Comparison of ENCODE assay signal across 14 mouse cellular contexts in genomic region chr8:3375748-3376147, GRCm38 (mm10). TPM values are rescaled to one million over a fixed set of nuclear protein-coding genes. Genes with fewer than 3 reads are reported as not detected.
DNase-seq lines count a peak whose midpoint lies in the region; ATAC-seq and TF ChIP-seq lines count a peak whose summit lies in the region.
"Had no signal": no experiment of that assay in that cellular context is flagged by ENCODE, and none has a peak within 500 bp of the region (broad histone marks: within the 10 kb centered on the region; RNA-seq: fewer than 3 reads in every experiment).

No protein-coding gene starts in this region.

- H3K36me3 ChIP-seq in MEL (ENCODE audit: control insufficient read depth in 1 of 2, insufficient read depth in 2 of 2, low read length in 2 of 2), result no peaks in the 10 kb centered on the region
- H3K36me3 ChIP-seq in liver, postnatal 0 days (replicated peaks; ENCODE audit: insufficient read depth, low read length), result no peaks in the 10 kb centered on the region
- H3K36me3 ChIP-seq in heart, embryonic 12.5 days, result no peaks in the 10 kb centered on the region
- H3K36me3 ChIP-seq: lung, embryonic 15.5 days; stomach, embryonic 15.5 days had no signal

- no peaks in the 10 kb centered on the region for H3K79me2 ChIP-seq in MEL (ENCODE audit: control insufficient read depth, insufficient read depth, low read length, poor library complexity)

- no peak for TF ChIP-seq POLR2A in MEL (IDR thresholded peaks at IDR 0.05; ENCODE audit: control insufficient read depth in 1 of 2, insufficient read depth in 1 of 2, low read depth in 1 of 2, low read length in 2 of 2, poor library complexity in 1 of 2)

- no peak for ATAC-seq in liver, postnatal 0 days
- no peak for ATAC-seq in heart, embryonic 12.5 days (ENCODE audit: insufficient number of reproducible peaks, low FRiP score)

- H3K9ac ChIP-seq in MEL (ENCODE audit: control insufficient read depth, low read depth, low read length, poor library complexity, severe bottlenecking), result no peak overlapping the region
- no peak overlapping the region for H3K9ac ChIP-seq in liver, postnatal 0 days (replicated peaks)
- no peak overlapping the region for H3K9ac ChIP-seq in heart, embryonic 12.5 days
- H3K9ac ChIP-seq: lung, embryonic 15.5 days; stomach, embryonic 15.5 days had no signal

- H3K27ac ChIP-seq in layer of hippocampus, adult 2 months, result no peak overlapping the region
- no peak overlapping the region for H3K27ac ChIP-seq in MEL (ENCODE audit: control insufficient read depth, low read depth, low read length)
- no peak overlapping the region for H3K27ac ChIP-seq in liver, postnatal 0 days (ENCODE audit: low read depth)
- no peak overlapping the region for H3K27ac ChIP-seq in heart, embryonic 12.5 days (ENCODE audit: poor library complexity, severe bottlenecking)
- H3K27ac ChIP-seq: lung, embryonic 15.5 days had no signal

- no peak overlapping the region for H3K4me2 ChIP-seq in liver, postnatal 0 days (ENCODE audit: low read depth, low read length)
- no peak overlapping the region for H3K4me2 ChIP-seq in heart, embryonic 12.5 days
- H3K4me2 ChIP-seq: lung, embryonic 15.5 days; stomach, embryonic 15.5 days had no signal

- TF ChIP-seq EP300 in MEL (IDR thresholded peaks at IDR 0.05; ENCODE audit: low read depth in 1 of 2, low read length in 2 of 2), result no peak
- no peak for TF ChIP-seq EP300 in liver, postnatal 0 days (IDR thresholded peaks at IDR 0.05; ENCODE audit: low read depth)

- H3K9me3 ChIP-seq in MEL (replicated peaks; ENCODE audit: insufficient read depth, low read length), result no peaks in the 10 kb centered on the region
- H3K9me3 ChIP-seq in liver, postnatal 0 days (ENCODE audit: low read length), result no peaks in the 10 kb centered on the region
- H3K9me3 ChIP-seq in heart, embryonic 12.5 days (replicated peaks), result 0 out of 2 replicates have a peak, but pooled peaks cover 2% of the 10 kb centered on the region
- H3K9me3 ChIP-seq: lung, embryonic 15.5 days; stomach, embryonic 15.5 days had no signal

- no peaks in the 10 kb centered on the region for H3K27me3 ChIP-seq in MEL (ENCODE audit: control insufficient read depth in 1 of 2, insufficient read depth in 2 of 2, low read length in 2 of 2)
- H3K27me3 ChIP-seq in liver, postnatal 0 days (ENCODE audit: insufficient read depth, low read length), result no peaks in the 10 kb centered on the region
- no peaks in the 10 kb centered on the region for H3K27me3 ChIP-seq in heart, embryonic 12.5 days (replicated peaks)
- H3K27me3 ChIP-seq: lung, embryonic 15.5 days; stomach, embryonic 15.5 days had no signal

- H3K4me1 ChIP-seq in MEL (ENCODE audit: control insufficient read depth in 1 of 2, insufficient read depth in 2 of 2, low read length in 2 of 2), result no peaks in the 10 kb centered on the region
- H3K4me1 ChIP-seq in liver, postnatal 0 days (ENCODE audit: insufficient read depth), result no peaks in the 10 kb centered on the region
- H3K4me1 ChIP-seq in heart, embryonic 12.5 days (replicated peaks), result no peaks in the 10 kb centered on the region
- H3K4me1 ChIP-seq: lung, embryonic 15.5 days; stomach, embryonic 15.5 days had no signal

- peak; percentile 56 for TF ChIP-seq CTCF in layer of hippocampus, adult 2 months (conservative IDR thresholded peaks at IDR 0.05)
- TF ChIP-seq CTCF in MEL (IDR thresholded peaks at IDR 0.05 in 2 of 3, conservative IDR thresholded peaks at IDR 0.05 in 1 of 3; ENCODE audit: control insufficient read depth in 1 of 3, insufficient read depth in 1 of 3, low read depth in 2 of 3, low read length in 3 of 3, poor library complexity in 1 of 3, severe bottlenecking in 1 of 3), result peak; percentile 40 to 53 (median 50)
- peak; percentile 57 for TF ChIP-seq CTCF in liver, postnatal 0 days (IDR thresholded peaks at IDR 0.05; ENCODE audit: low read depth)

- TF ChIP-seq RAD21 in MEL (IDR thresholded peaks at IDR 0.05; ENCODE audit: low read depth, low read length), result peak; percentile 22

- no peak overlapping the region for H3K4me3 ChIP-seq in layer of hippocampus, adult 2 months
- no peak overlapping the region for H3K4me3 ChIP-seq in MEL (ENCODE audit: control insufficient read depth in 1 of 2, insufficient read depth in 1 of 2, low read depth in 2 of 2, low read length in 2 of 2)
- no peak overlapping the region for H3K4me3 ChIP-seq in liver, postnatal 0 days (ENCODE audit: low read depth, low read length)
- no peak overlapping the region for H3K4me3 ChIP-seq in heart, embryonic 12.5 days
- H3K4me3 ChIP-seq: lung, embryonic 15.5 days; stomach, embryonic 15.5 days had no signal

- no peak for DNase-seq in layer of hippocampus, adult 2 months (ENCODE audit: low spot score in 2 of 2)
- DNase-seq in layer of hippocampus, postnatal 25 days (ENCODE audit: extremely low spot score in 1 of 2, low spot score in 1 of 2), result no peak
- DNase-seq in A20 (ENCODE audit: low read depth, low spot score), result peak; percentile 33
- peak; percentile 52 for DNase-seq in MEL (ENCODE audit: low read depth, low spot score)
- no peak for DNase-seq in liver, postnatal 0 days
- no peak for DNase-seq in cerebellum, postnatal 36 days
- no peak for DNase-seq in ovary, postnatal 14 days (ENCODE audit: low spot score)
- DNase-seq: cerebellum, postnatal 10 days; kidney, adult 11 months had no signal

TF ChIP-seq in MEL, 35 proteins besides CTCF, POLR2A, EP300 and RAD21:
- TF ChIP-seq SMC3 (IDR thresholded peaks at IDR 0.05; ENCODE audit: low read depth, low read length), result peak; percentile 10; the same call in 1 of the 2 replicates
- no peak for TF ChIP-seq NELFE (IDR thresholded peaks at IDR 0.05; ENCODE audit: low read depth, low read length)
- no peak for TF ChIP-seq MXI1 (IDR thresholded peaks at IDR 0.05; ENCODE audit: low read depth, low read length)
- no peak for TF ChIP-seq ELF1 (IDR thresholded peaks at IDR 0.05; ENCODE audit: low read depth, low read length)

RNA-seq across cellular contexts. Expression of gene Arhgef18, which starts 17.1 kb away (rescaled TPM):
- 10 to 100 TPM; 43.7 to 46.7 TPM for total RNA-seq in layer of hippocampus, adult 2 months (2021)
- total RNA-seq in layer of hippocampus, postnatal 25 days (2021), result 10 to 100 TPM; 41.6 to 43.6 TPM
- total RNA-seq in MEL (2012; rRNA removed), result 2.4 and 3.0 TPM in 2 replicates
- 1 to 10 TPM in 1 of 2 experiments, not detected in 1; 6.6 TPM for polyA plus RNA-seq in MEL (2012; ENCODE audit: insufficient read depth in 1 of 2, insufficient read length in 2 of 2, low read depth in 1 of 2, low replicate concordance in 2 of 2, missing spikeins in 1 of 2)
- polyA plus RNA-seq in liver, postnatal 0 days (2015; fragmentation: Nextera tagmentation; extraction: Ambion mirVana), result 1.8 and 1.9 TPM in 2 replicates
- 7.1 and 8.2 TPM in 2 replicates for polyA plus RNA-seq in heart, embryonic 12.5 days (2016; fragmentation: Nextera tagmentation; extraction: Ambion mirVana)

RNA-seq across cellular contexts. Expression of gene A430078G23Rik, which starts 22.5 kb away (rescaled TPM):
- not detected for total RNA-seq in layer of hippocampus, adult 2 months (2021)
- total RNA-seq in layer of hippocampus, postnatal 25 days (2021), result not detected
- 2.0 and 2.8 TPM in 2 replicates for total RNA-seq in MEL (2012; rRNA removed)
- 1 to 10 TPM in 1 of 2 experiments, not detected in 1; 3.8 TPM for polyA plus RNA-seq in MEL (2012; ENCODE audit: insufficient read depth in 1 of 2, insufficient read length in 2 of 2, low read depth in 1 of 2, low replicate concordance in 2 of 2, missing spikeins in 1 of 2)
- 1.2 and 1.7 TPM in 2 replicates for polyA plus RNA-seq in liver, postnatal 0 days (2015; fragmentation: Nextera tagmentation; extraction: Ambion mirVana)
- polyA plus RNA-seq in heart, embryonic 12.5 days (2016; fragmentation: Nextera tagmentation; extraction: Ambion mirVana), result not detected in 2 replicates
- total RNA-seq: left cerebral cortex, adult 18-20 months had no signal
- polyA plus RNA-seq: heart, embryonic 14.5 days had no signal

Comparison
In these comparisons a context has a peak if more than half of its experiments do, and no peak if none do; other contexts are left out.
1. DNase-seq: peak in A20 (single experiment) and MEL (single experiment); none in layer of hippocampus, adult 2 months (0 of 2), layer of hippocampus, postnatal 25 days (0 of 2), liver, postnatal 0 days (single experiment), cerebellum, postnatal 36 days (0 of 2) and ovary, postnatal 14 days (single experiment).
2. RNA of gene Arhgef18, which starts 17.1 kb away (total RNA-seq): 43.7 to 46.7 TPM in layer of hippocampus, adult 2 months and 41.6 to 43.6 TPM in layer of hippocampus, postnatal 25 days; 2.4 to 3.0 TPM in MEL; every median in the first group is over 10 times any median in the second.
3. Peak in every context shown above with its lines, with median percentiles within 50 percentile points of each other: CTCF ChIP-seq.